Mouse (Mus musculus) urinary bladder, postnatal 4 days (tissue): Measurements from ENCODE around the gene Plekhg6.
A peak's percentile ranks its signal among the peaks of the same experiment; 100 is the strongest.

Experiments used
- DNase-seq, 2 experiments: peaks; one replicate each; pipeline ENCODE4 v3.0.0; 2021 to 2022; ENCODE audit warnings: low spot score in 2 of 2

Plekhg6 gene

DNA sequence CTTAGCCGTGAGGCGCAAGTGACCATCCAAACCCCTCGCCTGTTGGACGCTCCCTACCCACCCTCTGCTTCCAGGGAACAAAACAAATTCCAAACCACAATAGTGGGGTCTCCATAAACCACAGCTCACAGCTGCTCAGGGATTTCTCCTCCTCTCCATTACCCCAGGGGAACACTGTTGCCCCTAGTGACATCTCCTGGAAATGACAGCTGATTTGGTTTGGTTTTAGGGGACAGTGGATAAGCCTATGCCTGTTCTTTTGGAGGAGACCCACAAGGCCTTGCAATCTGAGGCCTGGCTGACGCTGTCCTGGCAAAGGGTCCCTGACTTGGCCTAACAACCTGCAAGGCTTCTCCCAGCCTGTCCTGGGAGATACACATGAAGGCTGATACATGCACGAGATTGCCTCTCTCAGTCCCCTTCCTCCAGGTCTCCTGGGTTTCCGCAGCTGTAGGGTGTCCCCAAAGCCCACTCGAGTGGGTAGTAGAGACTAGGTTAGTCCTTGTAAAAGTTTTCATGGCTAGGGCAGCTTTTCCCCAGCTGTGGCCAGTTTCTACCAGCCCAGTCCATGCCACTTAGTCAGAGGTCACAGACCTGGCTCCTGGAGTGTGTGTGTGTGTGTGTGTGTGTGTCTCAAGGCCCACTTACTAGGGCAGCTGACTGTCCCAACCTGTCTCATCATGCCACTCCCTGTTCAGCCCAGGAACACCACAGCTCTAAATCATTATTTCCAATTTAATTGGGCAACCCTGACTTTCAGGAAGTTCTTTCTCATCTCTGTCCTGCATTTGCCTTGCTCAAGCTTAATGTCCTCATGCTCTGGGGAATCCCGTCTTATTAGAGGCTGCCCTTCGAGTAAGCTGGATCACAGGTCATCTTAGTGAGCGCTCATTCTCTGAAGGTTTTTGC, 4.7 kb upstream of the Plekhg6 start:
- no peak for DNase-seq

DNA sequence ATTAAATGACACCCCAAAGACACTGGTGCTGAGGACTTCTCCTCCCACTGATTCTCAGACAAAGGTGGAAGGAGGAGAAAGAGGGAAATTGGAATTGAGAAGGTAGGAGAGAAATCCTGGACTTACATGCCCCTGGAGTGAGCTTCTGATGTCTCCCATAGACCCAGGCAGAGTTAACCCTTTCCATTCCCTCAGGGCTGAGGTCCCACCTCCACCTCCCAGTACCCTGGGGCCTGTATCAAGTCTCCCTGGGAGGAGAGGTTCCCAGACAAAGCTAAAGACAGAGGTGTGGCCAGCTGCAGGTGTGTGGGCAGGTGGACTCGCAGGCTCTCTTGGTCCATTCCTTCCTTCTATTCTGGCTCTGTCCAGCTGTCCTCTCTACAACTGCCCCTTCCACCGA, 1.4 kb upstream of the Plekhg6 start:
- DNase-seq, result no peak

DNA sequence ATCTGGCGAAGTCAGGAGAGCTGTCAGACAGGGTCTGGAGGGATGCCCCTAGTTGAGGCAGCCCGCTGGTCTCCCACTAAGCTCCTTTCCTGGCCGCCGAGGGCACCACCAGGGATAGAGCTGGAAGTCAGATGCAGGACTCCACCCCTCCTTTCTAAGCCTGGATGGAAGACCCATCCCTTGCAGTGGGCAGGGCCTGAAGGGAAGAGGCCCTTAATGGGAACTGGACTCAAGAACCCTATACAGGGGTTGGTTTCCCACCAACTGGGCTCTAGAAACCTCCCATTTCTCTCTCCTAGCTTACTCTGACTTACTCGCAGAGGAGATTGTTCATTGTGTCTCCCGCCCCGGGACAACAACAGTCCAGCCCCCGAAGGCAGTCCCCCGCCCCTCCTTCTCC, 812 bp downstream of the Plekhg6 start:
- no peak for DNase-seq

DNA sequence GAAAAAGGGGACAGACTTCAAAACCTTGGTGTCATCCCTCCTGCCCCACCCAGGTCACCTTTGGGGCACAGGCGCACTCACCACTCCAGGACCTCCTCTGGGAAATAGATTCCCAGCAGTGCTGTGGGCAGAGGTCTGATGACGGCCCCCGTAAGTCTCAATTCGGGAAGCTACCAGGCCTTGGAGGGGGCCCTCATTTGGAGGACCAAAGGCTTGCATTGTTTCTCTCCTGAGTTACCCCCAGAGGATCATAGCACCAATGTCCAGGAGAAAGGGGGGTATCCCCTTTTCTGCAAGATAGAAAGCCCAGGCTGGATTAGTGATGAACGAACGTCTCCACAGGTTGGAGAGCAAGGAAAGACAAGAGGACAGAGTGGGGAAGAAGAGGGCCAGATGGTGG, 2.0 kb downstream of the Plekhg6 start:
- no peak for DNase-seq

DNA sequence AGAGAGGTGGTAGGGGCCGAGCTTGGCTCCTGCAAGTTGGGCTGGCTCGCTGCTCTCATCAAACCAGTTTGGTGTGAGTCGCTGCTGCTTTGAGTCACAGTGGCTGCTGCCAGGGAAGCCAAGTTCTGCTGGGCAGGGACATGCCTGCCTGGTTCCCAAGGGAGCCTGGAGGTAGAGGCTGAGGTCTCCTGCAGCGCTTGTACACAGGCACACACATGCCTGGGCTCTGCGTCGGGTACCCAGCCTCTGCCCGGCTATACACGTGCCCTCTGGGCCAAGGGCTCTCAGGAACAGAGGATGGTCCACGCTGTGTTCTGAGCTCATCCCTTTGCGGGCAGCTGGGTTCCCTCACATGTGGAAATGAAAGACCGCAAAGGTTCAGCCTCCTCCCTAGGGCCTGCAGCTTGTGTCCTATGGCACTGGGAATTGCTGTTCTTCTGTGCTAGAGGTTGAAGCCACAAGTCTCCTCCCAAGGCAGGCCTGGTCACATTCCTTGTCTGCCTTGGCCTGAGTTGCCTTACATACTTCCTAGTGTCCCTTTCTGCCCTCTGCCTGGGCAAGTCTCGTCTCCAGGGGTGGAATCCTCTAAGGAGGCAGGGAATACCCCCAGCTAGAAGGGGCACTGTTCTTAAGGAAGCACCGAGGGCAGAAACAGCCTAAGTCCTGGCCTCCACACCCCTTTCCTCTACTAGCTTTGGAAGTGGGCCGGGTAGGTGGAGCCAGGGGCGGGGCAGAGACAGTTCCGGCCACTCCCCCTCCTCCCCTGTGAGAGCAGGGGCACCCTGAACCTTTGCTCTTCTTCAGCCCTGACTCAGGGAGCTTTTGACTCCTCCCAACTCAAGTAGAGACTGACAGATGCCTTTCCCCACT, 2.8 kb downstream of the Plekhg6 start:
- peak; percentile 75 to 81 for DNase-seq

- no peak for DNase-seq
These were observed 3.6 kb downstream of the Plekhg6 start for GRCm38 (mm10) chr6:125377042-125377441.

DNA sequence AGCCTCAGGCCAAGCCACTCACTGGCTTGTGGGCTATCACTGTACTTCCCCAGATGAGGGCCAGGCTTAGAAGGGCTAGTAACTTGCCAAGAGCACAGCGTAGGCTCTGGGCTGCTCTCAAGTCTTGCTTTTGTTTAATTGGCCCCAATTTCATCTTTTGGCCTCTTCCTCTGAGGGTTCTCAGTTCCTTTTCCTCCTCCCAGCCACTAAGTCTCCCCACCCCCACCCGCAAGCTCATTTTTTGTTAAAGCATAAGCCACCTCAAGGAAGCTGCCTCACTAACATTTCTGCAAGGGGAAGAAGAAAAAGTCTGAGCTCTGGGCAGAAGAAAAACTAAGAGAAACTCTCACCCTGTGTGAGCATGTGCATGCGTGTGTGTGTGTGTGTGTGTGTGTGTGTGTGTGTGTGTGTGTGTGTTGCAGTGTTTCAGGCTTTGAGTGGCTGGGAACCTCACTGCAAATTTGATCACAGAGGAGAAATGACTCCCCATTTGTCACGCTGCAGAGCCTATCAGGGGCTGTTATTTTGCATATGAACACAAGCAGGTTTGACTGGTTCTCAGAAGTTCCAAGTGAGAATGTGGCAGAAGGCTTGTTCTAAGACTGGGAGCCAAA, 12.7 kb downstream of the Plekhg6 start:
- no peak for DNase-seq

- DNase-seq, result no peak
These were observed 14.5 kb downstream of the Plekhg6 start for GRCm38 (mm10) chr6:125366133-125366532.

GRCm38 (mm10) chr6:125365522-125365921, 15.1 kb downstream of the Plekhg6 start:
- DNase-seq, result no peak

- no peak for DNase-seq
These were observed 16.1 kb downstream of the Plekhg6 start for GRCm38 (mm10) chr6:125364448-125364847.

GRCm38 (mm10) chr6:125363451-125364242, 16.9 kb downstream of the Plekhg6 start:
- no peak for DNase-seq

GRCm38 (mm10) chr6:125363021-125363420, 17.6 kb downstream of the Plekhg6 start:
- DNase-seq, result no peak

DNA sequence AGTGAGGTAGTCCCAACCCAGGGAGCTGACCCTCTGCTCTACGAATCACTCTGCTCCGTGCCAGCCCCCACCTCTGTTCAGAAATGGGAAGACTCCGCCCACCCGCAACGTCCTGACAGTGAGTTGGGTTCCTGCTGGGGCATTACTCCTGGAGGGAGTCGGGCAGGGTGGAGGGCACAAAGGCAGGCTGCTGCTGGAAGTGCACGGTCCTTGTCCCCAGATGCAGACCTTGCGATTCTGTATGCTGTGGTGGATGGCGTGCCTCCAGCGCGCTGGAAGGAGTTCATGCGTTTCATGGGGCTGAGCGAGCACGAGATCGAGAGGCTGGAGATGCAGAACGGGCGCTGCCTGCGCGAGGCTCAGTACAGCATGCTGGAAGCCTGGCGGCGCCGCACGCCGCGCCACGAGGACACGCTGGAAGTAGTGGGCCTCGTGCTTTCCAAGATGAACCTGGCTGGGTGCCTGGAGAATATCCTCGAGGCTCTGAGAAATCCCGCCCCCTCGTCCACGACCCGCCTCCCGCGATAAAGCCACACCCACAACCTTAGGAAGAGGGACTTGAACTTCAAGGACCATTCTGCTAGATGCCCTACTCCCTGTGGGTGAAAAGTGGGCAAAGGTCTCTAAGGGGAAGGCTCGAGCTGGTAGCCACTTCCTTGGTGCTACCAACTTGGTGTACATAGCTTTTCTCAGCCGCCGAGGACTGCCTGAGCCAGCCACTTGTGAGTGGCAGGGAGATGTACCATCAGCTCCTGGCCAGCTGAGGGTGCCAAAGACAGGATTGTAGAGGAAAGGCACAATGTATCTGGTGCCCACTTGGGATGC, 18.9 kb downstream of the Plekhg6 start:
- DNase-seq, result peak; percentile 60 to 75

GRCm38 (mm10) chr6:125360846-125361245, 19.7 kb downstream of the Plekhg6 start:
- DNase-seq, result no peak

DNA sequence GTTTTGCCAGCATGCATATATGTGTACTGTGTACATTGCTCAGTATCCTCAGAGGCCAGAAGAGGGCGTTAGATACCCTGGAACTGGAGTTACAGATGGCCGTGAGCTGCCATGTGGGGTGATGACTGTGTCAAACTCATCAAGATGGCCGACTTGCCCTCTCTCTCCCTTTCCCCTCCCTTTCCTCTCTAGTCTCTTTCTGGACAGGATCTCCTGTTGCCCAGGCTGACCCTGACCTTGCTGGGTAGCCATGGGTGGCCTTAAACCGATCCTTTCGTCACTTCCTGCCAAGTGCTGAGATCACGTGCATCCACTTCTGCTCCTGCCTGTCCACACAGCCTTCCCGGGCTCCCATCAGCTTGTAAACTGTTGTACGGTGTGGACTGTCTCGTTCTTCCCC, 20.6 kb downstream of the Plekhg6 start:
- no peak for DNase-seq

DNA sequence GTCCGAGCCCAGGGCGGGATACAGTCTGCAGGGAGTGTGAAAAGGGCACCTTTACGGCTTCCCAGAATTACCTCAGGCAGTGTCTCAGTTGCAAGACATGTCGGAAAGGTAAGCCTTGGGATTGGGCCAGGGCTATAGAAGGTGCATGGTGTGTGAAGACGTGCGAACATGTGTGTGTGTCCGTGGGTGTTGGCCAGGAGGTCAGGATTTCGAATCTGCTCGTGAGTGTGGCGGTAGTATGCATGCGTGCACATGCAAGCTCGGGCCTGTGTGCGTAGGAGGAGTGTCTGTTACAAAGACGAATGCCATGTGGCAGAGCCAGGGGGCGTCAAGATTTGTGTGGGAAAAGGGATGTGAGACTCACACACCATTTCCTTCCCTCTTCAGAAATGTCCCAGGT, 23.3 kb downstream of the Plekhg6 start:
- no peak for DNase-seq

GRCm38 (mm10) chr6:125356264-125356663, 24.3 kb downstream of the Plekhg6 start:
- no peak for DNase-seq

GRCm38 (mm10) chr6:125355197-125355741, 25.3 kb downstream of the Plekhg6 start:
- DNase-seq, result no peak

DNA sequence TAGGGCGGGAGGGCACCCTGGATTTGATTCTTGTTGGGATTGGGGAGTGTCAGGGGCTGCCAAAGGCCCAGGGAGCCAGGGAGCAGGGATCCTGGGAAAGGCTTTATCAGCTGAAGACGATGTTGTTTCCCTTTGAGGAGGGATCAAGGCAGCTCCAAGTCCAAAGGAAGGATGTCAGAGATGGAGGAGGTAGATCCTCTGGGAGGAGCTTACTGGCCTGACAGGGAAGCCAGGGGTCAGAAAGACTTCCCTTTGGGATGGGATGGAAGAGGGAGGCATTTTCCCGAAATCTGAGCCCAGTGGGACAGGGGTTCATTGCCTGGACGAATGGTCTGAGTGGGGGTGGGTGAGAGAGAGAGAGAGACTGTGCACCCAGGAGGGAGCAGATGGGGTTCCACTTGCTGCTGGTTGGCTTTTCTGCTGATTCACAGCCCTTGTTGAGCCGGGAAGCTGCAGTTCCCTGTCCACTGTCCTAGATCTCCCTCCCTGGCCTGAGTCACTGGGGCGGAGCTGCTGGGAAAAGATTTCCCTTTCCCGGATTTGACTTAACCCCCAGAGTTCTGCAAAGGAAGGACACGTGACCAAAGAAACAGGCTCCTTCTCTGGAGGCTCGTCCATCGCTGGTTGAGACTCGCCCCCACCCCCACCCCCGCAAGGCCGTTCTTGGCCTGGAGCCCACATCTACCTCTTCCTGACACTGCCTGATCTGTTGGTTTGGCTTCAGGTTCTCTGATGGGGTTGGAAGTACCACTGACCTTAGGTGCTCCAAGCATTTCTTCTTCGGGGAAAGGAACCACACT, 26.0 kb downstream of the Plekhg6 start:
- peak in 1 of 2 experiments; percentile 65 for DNase-seq
